Mouse (Mus musculus): ENCODE measurements around the gene Pik3r6.

Gene Pik3r6

GRCm38 (mm10) chr11:68487720-68488119 lies 15.1 kb upstream of the Pik3r6 start:
- DNase-seq (ENCODE audit: low spot score in 2 of 2), result no peak

GRCm38 (mm10) chr11:68488256-68488824 lies 14.5 kb upstream of the Pik3r6 start:
- DNase-seq (ENCODE audit: low spot score in 2 of 2), result no peak

GRCm38 (mm10) chr11:68489236-68489635 lies 13.6 kb upstream of the Pik3r6 start:
- no peak for DNase-seq (ENCODE audit: low spot score in 2 of 2)

- no peak for DNase-seq (ENCODE audit: low spot score in 2 of 2)
Observed at GRCm38 (mm10) chr11:68492592-68492991, 10.2 kb upstream of the Pik3r6 start.

- DNase-seq (ENCODE audit: low spot score in 2 of 2), result no peak
Observed at GRCm38 (mm10) chr11:68493760-68494159, 9.1 kb upstream of the Pik3r6 start.

- DNase-seq (ENCODE audit: low spot score in 2 of 2), result no peak
Observed at GRCm38 (mm10) chr11:68497081-68497480, 5.7 kb upstream of the Pik3r6 start.

GRCm38 (mm10) chr11:68498517-68498916 lies 4.3 kb upstream of the Pik3r6 start:
- no peak for DNase-seq (ENCODE audit: low spot score in 2 of 2)

GRCm38 (mm10) chr11:68498999-68499699 lies 3.7 kb upstream of the Pik3r6 start:
- DNase-seq (ENCODE audit: low spot score in 2 of 2), result no peak

- no peak for DNase-seq (ENCODE audit: low spot score in 2 of 2)
Observed at GRCm38 (mm10) chr11:68500949-68501350, 1.9 kb upstream of the Pik3r6 start.

- DNase-seq (ENCODE audit: low spot score in 2 of 2), result no peak
Observed at GRCm38 (mm10) chr11:68502408-68502807, 411 bp upstream of the Pik3r6 start.

- no peak for DNase-seq (ENCODE audit: low spot score in 2 of 2)
Observed at GRCm38 (mm10) chr11:68504913-68505312, 2.1 kb downstream of the Pik3r6 start.

- no peak for DNase-seq (ENCODE audit: low spot score in 2 of 2)
Observed at GRCm38 (mm10) chr11:68507246-68507645, 4.4 kb downstream of the Pik3r6 start.

- DNase-seq (ENCODE audit: low spot score in 2 of 2), result no peak
Observed at GRCm38 (mm10) chr11:68508619-68509018, 5.8 kb downstream of the Pik3r6 start.

GRCm38 (mm10) chr11:68509194-68509593 lies 6.4 kb downstream of the Pik3r6 start:
- DNase-seq (ENCODE audit: low spot score in 2 of 2), result no peak

- peak in 1 of 2 experiments; percentile 32 for DNase-seq (ENCODE audit: low spot score in 2 of 2)
Observed at GRCm38 (mm10) chr11:68513969-68514368, 11.2 kb downstream of the Pik3r6 start.

GRCm38 (mm10) chr11:68519362-68519761 lies 16.5 kb downstream of the Pik3r6 start:
- no peak for DNase-seq (ENCODE audit: low spot score in 2 of 2)

- no peak for DNase-seq (ENCODE audit: low spot score in 2 of 2)
Observed at GRCm38 (mm10) chr11:68519815-68520214, 17.0 kb downstream of the Pik3r6 start.

- no peak for DNase-seq (ENCODE audit: low spot score in 2 of 2)
Observed at GRCm38 (mm10) chr11:68520439-68520838, 17.6 kb downstream of the Pik3r6 start.

GRCm38 (mm10) chr11:68521352-68521751 lies 18.5 kb downstream of the Pik3r6 start:
- no peak for DNase-seq (ENCODE audit: low spot score in 2 of 2)

- DNase-seq (ENCODE audit: low spot score in 2 of 2), result no peak
Observed at GRCm38 (mm10) chr11:68526441-68526840, 23.6 kb downstream of the Pik3r6 start.

- peak in 1 of 2 experiments; percentile 79 for DNase-seq (ENCODE audit: low spot score in 2 of 2)
Observed at GRCm38 (mm10) chr11:68531066-68531806, 28.4 kb downstream of the Pik3r6 start.

- DNase-seq (ENCODE audit: low spot score in 2 of 2), result no peak
Observed at GRCm38 (mm10) chr11:68531941-68532535, 29.2 kb downstream of the Pik3r6 start.
